Mouse (Mus musculus) megakaryocyte-erythroid progenitor cell, adult 5-6 weeks (primary cell): ENCODE results near the gene Lrrn2. TPM values are rescaled to one million over a fixed set of nuclear protein-coding genes. Genes with fewer than 3 reads are reported as not detected.

Experiments
- total RNA-seq, 2 experiments: library from RNA; stranded (forward) in 1 of 2; stranded (reverse) in 1 of 2; fragments of 200-1000, 215-1000 nt in 1 of 2; fragments of >200 nt in 1 of 2; fragmentation: Nextera tagmentation in 1 of 2; gene quantifications; 2 replicates each; pipeline ENCODE4 v1.2.3; 2014 to 2017

The Lrrn2 gene
- total RNA-seq, 2 experiments from 2014 or later = not detected

Other genes starting within 250 kb of the Lrrn2 start
- gene Nfasc, start 138.5 kb upstream of the Lrrn2 start, total RNA-seq (2014; fragmentation: Nextera tagmentation) = 0.02 TPM in 1 of 2 replicates, not detected in the other
- not detected in 2 replicates for gene Nfasc, start 138.5 kb upstream of the Lrrn2 start, total RNA-seq (2017)
- gene Mdm4, start 150.3 kb downstream of the Lrrn2 start, total RNA-seq (2014; fragmentation: Nextera tagmentation) = 126 and 190 TPM in 2 replicates
- gene Mdm4, start 150.3 kb downstream of the Lrrn2 start, total RNA-seq (2017) = 110 and 145 TPM in 2 replicates
- 3.5 and 4.0 TPM in 2 replicates for gene Pik3c2b, start 165.4 kb downstream of the Lrrn2 start, total RNA-seq (2014; fragmentation: Nextera tagmentation)
- 0.33 and 0.88 TPM in 2 replicates for gene Pik3c2b, start 165.4 kb downstream of the Lrrn2 start, total RNA-seq (2017)